Mouse (Mus musculus) hindbrain, embryonic 15.5 days (tissue): ENCODE measurements around the gene Lins1. TPM values are rescaled to one million over a fixed set of nuclear protein-coding genes. Genes with fewer than 3 reads are reported as not detected.

Source experiments
- ATAC-seq: fragments of 200-750 bp; cut with Nextera tagmentation; 2 replicates; pipeline ENCODE4 v1.8.0; 2017; ENCODE audit warnings: low read depth, moderate number of reproducible peaks, moderate TSS enrichment; ENCODE audit not compliant: low FRiP score
- H3K27ac ChIP-seq: fragments of 300-500 bp; sonication (generic); replicated peaks from 2 replicates; pipeline ENCODE4 v1.5.1; 2015; ENCODE audit warnings: mild to moderate bottlenecking, inconsistent platforms
- H3K27me3 ChIP-seq: fragments of 300-500 bp; sonication (generic); 2 replicates; pipeline ENCODE4 v1.6.1; 2015; ENCODE audit warnings: control low read depth, inconsistent platforms
- H3K36me3 ChIP-seq: fragments of 300-500 bp; sonication (generic); 2 replicates; pipeline ENCODE4 v1.6.1; 2015; ENCODE audit warnings: control low read depth, inconsistent platforms
- H3K4me1 ChIP-seq: fragments of 300-500 bp; sonication (generic); replicated peaks from 2 replicates; pipeline ENCODE4 v1.6.1; 2015; ENCODE audit warnings: control low read depth, inconsistent platforms
- H3K4me2 ChIP-seq: fragments of 300-500 bp; sonication (generic); 2 replicates; pipeline ENCODE4 v1.6.1; 2015; ENCODE audit warnings: moderate library complexity, mild to moderate bottlenecking, inconsistent platforms
- H3K4me3 ChIP-seq: fragments of 300-500 bp; sonication (generic); 2 replicates; pipeline ENCODE4 v1.5.1; 2015; ENCODE audit warnings: mild to moderate bottlenecking, inconsistent platforms
- H3K9ac ChIP-seq: fragments of 300-500 bp; sonication (generic); 2 replicates; pipeline ENCODE4 v1.6.1; 2015; ENCODE audit warnings: inconsistent platforms
- H3K9me3 ChIP-seq: fragments of 300-500 bp; sonication (generic); 2 replicates; pipeline ENCODE4 v1.6.1; 2016; ENCODE audit warnings: control low read depth, inconsistent platforms
- WGBS: fragments of 180-500 bp; shearing (Covaris S2); methylation state at CpG from one replicate; pipeline ENCODE4 v1.1.7; 2015; 5-methylcytosine and 5-hydroxymethylcytosine counted together
- polyA plus RNA-seq: library from polyadenylated mRNA; unstranded; fragments of >200 nt; fragmentation: Nextera tagmentation; extraction: Ambion mirVana; gene quantifications from 2 replicates; pipeline ENCODE4 v1.2.1, GENCODE M21; 2015

Lins1 gene
- polyA plus RNA-seq, 1 experiment from 2014 or later = 16.6 TPM

DNA sequence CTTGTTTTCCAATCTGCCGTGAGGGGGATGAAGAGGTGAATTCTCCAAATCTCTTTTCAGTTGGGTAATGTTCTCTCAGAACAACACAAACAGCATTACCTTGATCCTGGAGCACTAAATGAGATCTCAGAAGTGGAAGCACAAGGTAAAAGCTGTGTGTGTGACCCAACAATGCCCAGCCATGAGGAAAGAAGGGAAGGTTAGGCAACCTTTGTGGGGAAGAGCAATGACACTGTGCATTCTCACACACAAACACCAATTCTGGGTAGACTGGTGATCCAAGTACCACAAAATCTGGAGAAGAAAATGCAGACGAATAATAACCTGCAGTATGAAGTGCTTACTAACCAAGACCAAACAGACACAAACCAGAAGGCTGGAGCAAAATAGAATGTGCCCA is 13.9 kb upstream of the Lins1 start:
- Histone ChIP-seq H3K4me3 (no peak overlapping the region), H3K27ac (no peak overlapping the region), H3K27me3 (no peaks in the 10 kb centered on the region), H3K4me2 (no peak overlapping the region), H3K9me3 (no peaks in the 10 kb centered on the region), H3K36me3 (peaks cover 88% of the 10 kb centered on the region), H3K4me1 (no peaks in the 10 kb centered on the region), H3K9ac (no peak overlapping the region)
- no peak for ATAC-seq
- WGBS = 96% methylated on average over 2 of the region's 2 CpGs

DNA sequence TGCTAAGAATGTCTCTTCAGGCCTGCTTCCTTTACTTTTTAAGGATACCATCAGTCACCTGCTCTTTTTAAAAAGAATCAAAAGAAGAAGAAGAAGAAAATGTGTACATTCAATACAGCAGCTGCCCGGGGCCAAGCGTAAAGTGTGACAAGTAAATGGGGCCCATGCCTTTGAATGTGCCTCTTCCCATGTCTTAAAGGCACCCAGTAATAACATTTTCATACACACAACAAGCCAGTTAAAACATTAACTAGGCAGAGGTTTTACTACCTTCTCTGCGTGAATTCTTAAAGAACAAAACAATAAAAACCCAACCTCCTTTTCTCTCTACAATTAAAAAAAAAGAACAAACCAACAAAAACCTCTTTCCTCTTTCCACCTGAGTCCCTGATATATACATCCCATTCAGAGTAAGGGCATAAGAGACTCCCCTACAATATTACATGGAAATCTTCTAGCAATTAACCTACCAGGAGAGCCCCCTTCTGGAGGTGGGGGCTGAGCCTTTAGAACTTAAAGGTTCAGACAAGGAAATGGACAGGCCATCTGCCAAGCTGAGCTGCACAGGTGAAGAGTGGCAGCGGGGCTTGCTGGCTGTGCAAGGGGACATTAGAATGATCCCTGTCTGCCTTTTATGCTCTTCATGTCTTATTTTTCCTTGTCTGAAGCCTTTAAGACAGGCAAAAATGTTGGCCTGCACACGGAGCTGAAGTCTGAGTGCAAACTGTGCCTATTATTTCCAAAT is 7.4 kb upstream of the Lins1 start:
- Histone ChIP-seq H3K27ac (no peak overlapping the region), H3K4me1 (no peaks in the 10 kb centered on the region), H3K36me3 (peaks cover 45% of the 10 kb centered on the region), H3K4me2 (no peak overlapping the region), H3K9me3 (no peaks in the 10 kb centered on the region), H3K9ac (no peak overlapping the region), H3K27me3 (no peaks in the 10 kb centered on the region), H3K4me3 (no peak overlapping the region)
- no peak for ATAC-seq
- WGBS = 94% methylated on average over 5 of the region's 5 CpGs

DNA sequence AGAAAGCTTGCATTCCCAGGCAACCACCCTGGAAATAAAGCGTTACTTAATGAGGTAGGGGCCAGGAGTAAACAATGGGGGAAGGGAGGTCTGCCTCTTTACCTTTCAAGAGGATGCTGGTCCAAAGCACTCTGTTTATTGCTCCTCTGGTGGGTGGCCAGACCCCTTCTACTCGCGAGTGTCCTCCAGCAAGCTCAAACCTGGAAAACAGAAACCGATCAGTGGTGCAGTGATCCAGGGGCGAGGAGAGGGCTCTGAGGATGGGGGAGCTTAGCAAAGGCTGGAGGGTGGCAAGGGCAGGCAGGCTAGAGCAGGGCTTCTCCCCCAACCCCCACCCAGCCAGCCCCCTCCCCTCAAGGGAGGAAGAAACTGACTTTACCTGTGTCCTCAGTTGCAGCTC is 968 bp upstream of the Lins1 start:
- Histone ChIP-seq H3K9ac (peak overlapping the region; percentile 84), H3K9me3 (no peaks in the 10 kb centered on the region), H3K4me2 (peak overlapping the region; percentile 83), H3K27ac (peak overlapping the region; percentile 68), H3K27me3 (no peaks in the 10 kb centered on the region), H3K36me3 (peaks cover 2% of the 10 kb centered on the region), H3K4me1 (peaks cover 20% of the 10 kb centered on the region), H3K4me3 (peak overlapping the region; percentile 58)
- ATAC-seq = no peak; the same call in 1 of the 2 replicates
- WGBS = 4% methylated on average over 5 of the region's 5 CpGs

DNA sequence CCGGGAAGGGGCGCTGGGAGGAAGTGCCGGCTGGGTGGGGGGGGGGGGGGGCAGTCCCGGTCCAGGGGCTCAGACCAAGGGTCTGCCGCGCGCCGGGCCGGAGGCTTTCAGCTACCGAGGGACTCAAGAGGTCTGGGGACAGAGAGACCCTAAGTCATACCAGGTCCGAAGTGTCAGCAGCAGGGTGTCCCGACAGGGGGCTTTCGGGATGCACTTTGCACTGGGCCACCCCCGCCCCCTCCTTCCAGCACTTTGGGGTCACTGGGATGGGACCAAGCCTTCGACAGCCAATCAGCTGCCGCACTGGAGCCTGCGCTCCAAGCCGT is 432 bp upstream of the Lins1 start, which contains the start of gene Asb7:
Gene Asb7 (minus strand): TSS at position 303 of the 326 bp plus-strand sequence.
- 0% methylated on average over 17 of the region's 18 CpGs for WGBS
- ATAC-seq = no peak; the same call in 1 of the 2 replicates
- Histone ChIP-seq H3K27me3 (no peaks in the 10 kb centered on the region), H3K27ac (peak within 1 kb of the TSS; percentile 91), H3K36me3 (peaks cover 2% of the 10 kb centered on the region), H3K4me3 (peak within 1 kb of the TSS; percentile 58), H3K9ac (peak within 1 kb of the TSS; percentile 84), H3K9me3 (no peaks in the 10 kb centered on the region), H3K4me1 (peaks cover 20% of the 10 kb centered on the region), H3K4me2 (peak within 1 kb of the TSS; percentile 83)

DNA sequence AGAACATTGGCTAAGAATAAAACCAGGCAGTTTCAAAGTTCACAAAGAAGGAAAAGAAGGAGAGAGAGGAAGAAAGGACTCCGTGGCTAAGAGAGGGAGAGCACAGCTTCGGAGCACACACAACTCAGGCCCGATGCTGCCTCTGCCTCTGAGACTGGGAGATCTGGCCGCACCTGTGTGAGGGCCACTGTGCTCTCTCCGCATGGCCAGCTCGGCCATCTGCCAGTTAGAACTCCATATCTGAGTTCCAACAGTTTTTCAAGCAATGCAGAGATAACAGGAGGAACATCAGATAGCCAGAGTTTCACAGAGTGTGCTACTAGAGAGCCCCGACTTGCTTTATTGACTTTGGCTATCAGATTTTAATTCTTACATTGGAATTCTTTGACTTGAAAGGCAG is 4.8 kb downstream of the Lins1 start:
- Histone ChIP-seq H3K27me3 (no peaks in the 10 kb centered on the region), H3K9ac (no peak overlapping the region), H3K36me3 (0 out of 2 replicates have a peak, but pooled peaks cover 3% of the 10 kb centered on the region), H3K4me1 (peaks cover 7% of the 10 kb centered on the region; the same call in 1 of the 2 replicates), H3K27ac (no peak overlapping the region), H3K4me3 (no peak overlapping the region), H3K4me2 (no peak overlapping the region), H3K9me3 (no peaks in the 10 kb centered on the region)
- no peak for ATAC-seq
- WGBS = 77% methylated on average over 7 of the region's 7 CpGs

DNA sequence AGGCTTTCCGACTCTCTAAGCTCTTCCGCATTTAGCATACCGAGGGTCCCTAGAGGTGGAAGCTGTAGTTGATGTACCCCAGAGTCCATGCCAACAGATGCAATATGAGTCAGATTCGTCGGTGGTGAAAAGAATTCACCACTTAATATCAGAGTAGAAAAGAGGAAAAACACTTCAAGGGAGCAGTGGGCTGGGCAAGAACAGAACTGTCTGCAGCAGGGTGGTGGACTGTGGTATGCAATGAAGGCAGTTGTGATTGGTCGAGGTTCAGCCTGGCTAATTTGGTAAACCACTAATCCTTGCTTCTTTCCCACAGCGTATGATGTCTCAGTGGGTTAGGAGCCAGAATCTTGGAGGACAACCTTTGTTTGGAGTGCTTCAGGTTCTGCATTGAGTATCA is 13.0 kb downstream of the Lins1 start:
- Histone ChIP-seq H3K9ac (no peak overlapping the region), H3K4me3 (no peak overlapping the region), H3K9me3 (no peaks in the 10 kb centered on the region), H3K36me3 (peaks cover 12% of the 10 kb centered on the region; the same call in 1 of the 2 replicates), H3K4me1 (no peaks in the 10 kb centered on the region), H3K27ac (no peak overlapping the region), H3K4me2 (no peak overlapping the region), H3K27me3 (no peaks in the 10 kb centered on the region)
- ATAC-seq = no peak
- WGBS = 94% methylated on average over 7 of the region's 7 CpGs

DNA sequence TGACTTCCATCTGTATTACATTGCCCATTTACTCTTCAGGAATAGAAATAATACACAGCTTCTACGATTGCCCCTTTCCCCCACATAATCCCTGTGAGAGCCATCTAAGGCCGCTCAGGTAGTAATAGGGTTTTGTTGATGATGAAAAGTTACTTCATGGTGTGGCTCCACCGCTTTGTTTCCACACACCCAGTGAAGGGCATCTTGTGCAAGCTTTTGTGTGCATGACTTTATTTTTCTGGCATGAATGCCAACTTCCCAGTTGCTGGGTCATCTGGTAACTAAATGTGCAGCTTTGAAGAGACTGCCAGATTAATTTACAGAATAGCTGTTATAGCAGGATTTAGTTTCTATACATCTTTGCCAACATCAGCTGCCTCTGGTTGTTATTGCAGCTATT is 14.9 kb downstream of the Lins1 start:
- H3K36me3 ChIP-seq = peaks cover 11% of the 10 kb centered on the region; the same call in 1 of the 2 replicates
- ATAC-seq = no peak

DNA sequence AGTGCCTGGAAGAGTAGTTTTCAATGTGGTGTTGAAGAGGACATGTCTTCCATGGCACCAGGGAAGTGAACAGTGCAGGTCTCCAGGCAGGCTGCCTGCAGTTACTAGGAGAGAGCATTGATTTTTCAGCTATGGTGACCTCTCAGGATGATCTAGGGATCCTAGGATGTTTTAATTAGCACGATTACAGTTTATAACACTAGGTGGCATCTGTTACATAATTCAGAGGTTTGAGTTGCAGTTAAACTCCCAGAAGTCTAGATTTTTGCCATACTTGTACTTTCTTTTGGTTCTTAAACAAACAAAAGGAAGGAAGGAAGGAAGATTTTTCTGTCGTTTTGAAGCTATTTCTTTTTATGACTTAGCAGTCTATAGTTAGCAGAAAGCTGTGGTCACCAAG is 21.5 kb downstream of the Lins1 start:
- peaks cover 35% of the 10 kb centered on the region; the same call in 1 of the 2 replicates for H3K36me3 ChIP-seq
- H3K27ac ChIP-seq = no peak overlapping the region
- H3K4me2 ChIP-seq = no peak overlapping the region
- WGBS = 71% methylated on average over 2 of the region's 2 CpGs
- no peak for ATAC-seq
- no peak overlapping the region for H3K9ac ChIP-seq
- H3K9me3 ChIP-seq = no peaks in the 10 kb centered on the region
- H3K4me1 ChIP-seq = no peaks in the 10 kb centered on the region
- no peaks in the 10 kb centered on the region for H3K27me3 ChIP-seq
- H3K4me3 ChIP-seq = no peak overlapping the region

More for the DNA sequence above, 14.9 kb downstream of the Lins1 start:
- H3K9me3 ChIP-seq = no peaks in the 10 kb centered on the region
- no peaks in the 10 kb centered on the region for H3K27me3 ChIP-seq
- H3K4me3 ChIP-seq = no peak overlapping the region
- H3K4me2 ChIP-seq = no peak overlapping the region
- WGBS = 95% methylated on average over 3 of the region's 3 CpGs
- H3K9ac ChIP-seq = no peak overlapping the region
- no peak overlapping the region for H3K27ac ChIP-seq
- no peaks in the 10 kb centered on the region for H3K4me1 ChIP-seq

DNA sequence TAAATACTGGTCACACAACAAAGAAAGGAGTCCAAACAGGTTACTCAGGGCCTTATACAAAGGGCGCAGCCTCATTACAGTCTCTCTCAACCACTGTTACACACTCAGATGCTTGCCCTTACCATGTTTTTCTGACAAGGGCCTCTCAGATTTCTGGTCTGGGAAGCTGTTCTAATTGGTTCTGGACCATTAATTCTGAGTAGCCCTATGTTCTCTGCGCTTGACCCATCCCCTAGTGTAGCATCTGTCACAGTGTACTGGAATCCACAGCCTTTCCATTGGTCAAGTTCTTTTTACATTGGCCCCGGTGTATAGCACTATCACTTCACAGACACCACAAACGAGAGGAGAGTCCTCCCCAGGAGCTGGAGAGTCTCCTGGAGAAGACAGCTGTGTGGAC is 34.8 kb downstream of the Lins1 start:
- no peaks in the 10 kb centered on the region; the same call in 1 of the 2 replicates for H3K9me3 ChIP-seq
- 64% methylated on average over 4 of the region's 4 CpGs for WGBS
- peaks cover 6% of the 10 kb centered on the region; the same call in 1 of the 2 replicates for H3K36me3 ChIP-seq
- no peak overlapping the region for H3K9ac ChIP-seq
- no peaks in the 10 kb centered on the region for H3K4me1 ChIP-seq
- H3K27ac ChIP-seq = no peak overlapping the region
- no peak for ATAC-seq
- no peak overlapping the region for H3K4me3 ChIP-seq
- no peak overlapping the region for H3K4me2 ChIP-seq
- no peaks in the 10 kb centered on the region for H3K27me3 ChIP-seq

DNA sequence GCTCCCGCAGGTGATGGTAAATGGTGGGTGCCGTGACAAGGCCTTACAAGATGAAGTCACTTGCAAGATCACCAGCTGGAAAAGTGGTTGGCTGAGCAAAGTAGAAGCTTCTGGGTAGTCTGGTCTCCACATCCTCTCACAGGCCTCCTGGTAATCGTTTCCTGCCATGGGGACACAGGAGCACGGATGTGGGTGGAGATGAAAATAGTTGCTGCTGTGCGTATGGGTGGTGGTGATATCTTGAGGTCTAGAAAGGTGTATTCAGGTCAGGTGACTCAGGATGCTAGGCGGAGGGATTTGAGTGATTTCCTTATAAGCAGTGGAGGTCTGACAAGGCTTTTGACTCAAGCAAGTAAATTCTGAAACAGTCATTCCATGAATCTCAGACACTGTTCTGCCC is 35.3 kb downstream of the Lins1 start:
- peaks cover 6% of the 10 kb centered on the region; the same call in 1 of the 2 replicates for H3K36me3 ChIP-seq
- H3K27ac ChIP-seq = no peak overlapping the region
- H3K9me3 ChIP-seq = no peaks in the 10 kb centered on the region
- H3K4me1 ChIP-seq = no peaks in the 10 kb centered on the region
- no peak overlapping the region for H3K4me3 ChIP-seq
- H3K4me2 ChIP-seq = no peak overlapping the region
- no peaks in the 10 kb centered on the region for H3K27me3 ChIP-seq
- ATAC-seq = no peak
- no peak overlapping the region for H3K9ac ChIP-seq
- 92% methylated on average over 6 of the region's 6 CpGs for WGBS

DNA sequence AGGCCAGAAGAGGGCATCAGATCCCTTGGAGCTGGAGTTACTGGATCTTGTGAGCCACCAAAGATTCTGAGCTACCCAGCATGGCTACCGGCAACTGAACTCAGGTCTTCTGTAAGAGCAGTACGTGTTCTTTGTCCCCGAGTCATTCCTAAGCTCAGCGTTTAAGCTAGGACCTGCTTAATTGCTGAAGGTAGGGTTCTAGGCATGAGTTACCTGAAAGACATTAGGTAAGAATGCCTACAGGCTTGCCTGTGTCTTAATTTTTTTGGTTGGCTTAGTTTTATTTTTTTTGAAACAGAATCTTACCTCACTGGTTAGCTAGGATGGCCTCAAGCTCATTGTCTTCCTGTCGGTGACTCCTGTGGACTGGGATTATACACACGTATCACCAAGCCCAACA is 38.4 kb downstream of the Lins1 start:
- Histone ChIP-seq H3K4me1 (no peaks in the 10 kb centered on the region), H3K4me2 (no peak overlapping the region), H3K27me3 (no peaks in the 10 kb centered on the region), H3K36me3 (no peaks in the 10 kb centered on the region), H3K4me3 (no peak overlapping the region), H3K9me3 (no peaks in the 10 kb centered on the region), H3K27ac (no peak overlapping the region), H3K9ac (no peak overlapping the region)
- WGBS = 93% methylated on average over 6 of the region's 6 CpGs
- ATAC-seq = no peak

DNA sequence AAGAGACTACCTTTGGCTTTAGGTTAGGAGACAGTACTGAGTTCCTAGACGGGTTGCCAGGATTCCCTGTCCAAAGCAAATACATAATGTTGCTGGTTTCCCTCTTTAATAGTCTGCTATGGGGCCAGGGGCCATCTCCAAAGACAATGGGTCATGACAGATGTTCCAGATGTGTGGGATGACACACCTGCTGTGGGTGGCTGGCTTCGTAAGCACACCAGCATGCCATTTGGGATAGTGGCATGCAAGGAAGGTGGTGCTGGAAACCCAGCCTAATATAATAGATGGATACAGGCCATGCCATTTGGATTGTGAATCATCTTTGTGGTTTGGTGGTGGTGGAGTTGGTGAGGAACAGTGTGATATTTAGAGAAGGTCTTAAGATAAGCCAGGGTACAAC is 39.5 kb downstream of the Lins1 start:
- Histone ChIP-seq H3K4me2 (no peak overlapping the region), H3K27ac (no peak overlapping the region), H3K27me3 (no peaks in the 10 kb centered on the region), H3K4me1 (no peaks in the 10 kb centered on the region), H3K36me3 (no peaks in the 10 kb centered on the region), H3K9ac (no peak overlapping the region), H3K4me3 (no peak overlapping the region), H3K9me3 (no peaks in the 10 kb centered on the region)
- ATAC-seq = no peak
- 89% methylated on average over 2 of the region's 2 CpGs for WGBS

DNA sequence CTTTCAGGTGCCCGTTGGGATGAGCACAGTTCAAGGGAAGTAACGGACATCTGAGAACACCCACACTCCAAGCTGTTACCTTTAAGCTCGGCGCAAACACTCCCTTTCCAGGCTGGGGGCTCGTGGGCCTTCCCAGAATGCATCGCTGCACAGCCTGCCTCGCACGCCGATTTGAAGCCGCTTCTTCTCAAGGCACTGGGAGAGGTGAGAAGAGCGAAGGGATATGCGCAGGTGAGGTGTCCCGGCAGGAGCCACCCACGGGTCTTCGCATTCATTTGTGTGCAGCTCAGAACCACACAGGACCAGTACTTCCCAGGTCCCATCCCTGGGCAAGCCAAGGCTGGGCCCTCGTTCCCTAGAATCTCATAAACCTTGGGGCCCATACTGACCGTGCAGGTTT is 43.7 kb downstream of the Lins1 start:
- no peaks in the 10 kb centered on the region for H3K9me3 ChIP-seq
- H3K36me3 ChIP-seq = no peaks in the 10 kb centered on the region

More for the DNA sequence above, 43.7 kb downstream of the Lins1 start:
- Histone ChIP-seq H3K4me1 (no peaks in the 10 kb centered on the region), H3K4me3 (no peak overlapping the region), H3K9ac (no peak overlapping the region), H3K27ac (no peak overlapping the region), H3K4me2 (no peak overlapping the region), H3K27me3 (no peaks in the 10 kb centered on the region)
- ATAC-seq = no peak
- 97% methylated on average over 17 of the region's 17 CpGs for WGBS
